Mouse (Mus musculus) thymus, adult 2 months (tissue): ENCODE results near the gene Gadd45g. TPM values are rescaled to one million over a fixed set of nuclear protein-coding genes. Genes with fewer than 3 reads are reported as not detected.

Experiments
- DNase-seq: peaks from one replicate; pipeline ENCODE4 v3.0.0; 2021
- H3K27ac ChIP-seq: fragments of 200-500 bp; 2 replicates; pipeline ENCODE4 v1.5.1; 2012; ENCODE audit warnings: low read length, control low read depth; ENCODE audit not compliant: control insufficient read depth, insufficient read depth
- H3K27me3 ChIP-seq: fragments of 200-500 bp; 2 replicates; pipeline ENCODE4 v1.6.1; 2012; ENCODE audit warnings: mild to moderate bottlenecking, low read length, moderate library complexity, mixed read lengths; ENCODE audit not compliant: control insufficient read depth, insufficient read depth
- H3K36me3 ChIP-seq: fragments of 200-500 bp; 2 replicates; pipeline ENCODE4 v1.6.1; 2012; ENCODE audit warnings: mild to moderate bottlenecking, low read length, moderate library complexity; ENCODE audit not compliant: control insufficient read depth, insufficient read depth
- H3K4me1 ChIP-seq: fragments of 200-500 bp; replicated peaks from 2 replicates; pipeline ENCODE4 v1.6.1; 2012; ENCODE audit warnings: low read length; ENCODE audit not compliant: control insufficient read depth, insufficient read depth
- H3K4me3 ChIP-seq: fragments of 200-500 bp; 2 replicates; pipeline ENCODE4 v1.5.1; 2012; ENCODE audit warnings: mild to moderate bottlenecking, low read length, control low read depth, moderate library complexity; ENCODE audit not compliant: control insufficient read depth, insufficient read depth
- CTCF ChIP-seq: fragments of 200-500 bp; IDR thresholded peaks from 2 replicates; pipeline ENCODE4 v1.5.1; 2012; ENCODE audit warnings: mild to moderate bottlenecking, control low read depth, low read length, moderate library complexity, borderline replicate concordance; ENCODE audit not compliant: control insufficient read depth, poor library complexity, insufficient read depth; ENCODE audit errors: extremely low read depth
- POLR2A ChIP-seq: fragments of 200-500 bp; IDR thresholded peaks from 2 replicates; pipeline ENCODE4 v1.6.1; 2012; ENCODE audit warnings: mild to moderate bottlenecking, low read length, control low read depth, moderate library complexity; ENCODE audit not compliant: control insufficient read depth, poor library complexity, insufficient read depth; ENCODE audit errors: extremely low read depth
- WGBS: fragments of 180-500 bp; shearing (Covaris S2); methylation state at CpG from one replicate; pipeline ENCODE4 v1.1.7; 2018; 5-methylcytosine and 5-hydroxymethylcytosine counted together
- polyA plus RNA-seq: library from polyadenylated mRNA; depleted of rRNA; stranded (reverse); fragments of >200 nt; gene quantifications from 2 replicates; pipeline ENCODE4 v1.2.3, GENCODE M21; 2012

Gene Gadd45g
- polyA plus RNA-seq, 1 experiment = 16.2 TPM

- no peaks in the 10 kb centered on the region for H3K36me3 ChIP-seq
- no peak for TF ChIP-seq POLR2A
- TF ChIP-seq CTCF = no peak
- WGBS = 54% methylated on average over 11 of the region's 11 CpGs
- no peak overlapping the region for H3K27ac ChIP-seq
- H3K4me1 ChIP-seq = peaks cover 26% of the 10 kb centered on the region
- no peak for DNase-seq
- no peak overlapping the region for H3K4me3 ChIP-seq
- no peaks in the 10 kb centered on the region for H3K27me3 ChIP-seq
These were observed 35.0 kb downstream of the Gadd45g start for GRCm38 (mm10) chr13:51881271-51882128.

DNA sequence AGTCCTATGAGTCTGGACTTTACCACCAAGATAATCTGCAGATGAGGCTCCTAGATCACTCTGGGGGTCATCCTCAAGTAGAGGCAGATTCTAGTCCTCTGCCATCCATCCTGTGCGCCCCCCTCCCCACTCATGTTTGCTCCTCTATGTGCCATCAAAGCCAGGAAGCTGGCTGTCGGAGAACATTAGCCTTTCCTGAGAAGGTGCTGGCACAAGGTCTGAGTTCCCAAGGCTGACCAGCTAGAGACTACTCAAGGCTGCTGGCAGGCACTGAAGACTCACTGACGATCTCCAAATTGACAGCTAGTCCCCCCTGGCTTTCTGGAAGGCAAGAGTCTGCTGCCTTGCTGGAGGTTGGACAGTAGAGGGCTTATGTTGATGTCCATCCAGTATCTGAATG is 35.7 kb downstream of the Gadd45g start:
- TF ChIP-seq POLR2A (no peak), CTCF (no peak)
- 92% methylated on average over 3 of the region's 3 CpGs for WGBS
- peaks cover 31% of the 10 kb centered on the region for H3K4me1 ChIP-seq
- no peaks in the 10 kb centered on the region for H3K27me3 ChIP-seq
- H3K27ac ChIP-seq = no peak overlapping the region
- no peak overlapping the region for H3K4me3 ChIP-seq
- H3K36me3 ChIP-seq = no peaks in the 10 kb centered on the region
- DNase-seq = no peak

GRCm38 (mm10) chr13:51884250-51884649 is 37.8 kb downstream of the Gadd45g start:
- no peak overlapping the region for H3K27ac ChIP-seq
- WGBS = 95% methylated on average over 5 of the region's 5 CpGs
- TF ChIP-seq POLR2A = no peak
- TF ChIP-seq CTCF = no peak
- peaks cover 36% of the 10 kb centered on the region for H3K4me1 ChIP-seq
- no peaks in the 10 kb centered on the region for H3K36me3 ChIP-seq
- H3K27me3 ChIP-seq = no peaks in the 10 kb centered on the region; the same call in 1 of the 2 replicates
- DNase-seq = no peak
- H3K4me3 ChIP-seq = no peak overlapping the region

DNA sequence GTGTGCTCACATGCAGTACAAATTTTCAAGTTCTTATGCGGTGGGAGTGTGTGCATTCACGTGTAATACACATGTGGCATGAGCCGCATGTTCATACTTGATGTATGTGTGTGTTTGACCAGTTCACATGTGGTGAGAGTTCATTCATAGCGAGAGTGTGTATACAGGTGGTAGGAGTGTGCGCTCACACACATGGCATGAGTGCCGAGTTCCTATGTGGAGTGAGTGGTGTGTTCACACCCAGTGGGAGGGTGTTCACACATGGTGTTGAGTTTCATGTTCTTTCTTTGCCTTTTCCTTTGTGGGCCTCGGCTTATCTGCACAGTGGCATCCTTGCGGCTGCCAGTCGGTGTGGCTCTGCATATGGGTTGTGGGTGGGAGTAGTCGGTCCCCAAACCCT is 39.1 kb downstream of the Gadd45g start:
- Histone ChIP-seq H3K4me3 (no peak overlapping the region), H3K27ac (peak overlapping the region; percentile 30), H3K27me3 (no peaks in the 10 kb centered on the region; the same call in 1 of the 2 replicates), H3K4me1 (peaks cover 28% of the 10 kb centered on the region), H3K36me3 (no peaks in the 10 kb centered on the region)
- DNase-seq = peak; percentile 14
- no peak for TF ChIP-seq CTCF
- no peak for TF ChIP-seq POLR2A
- 58% methylated on average over 10 of the region's 10 CpGs for WGBS

- peak overlapping the region; percentile 30 for H3K27ac ChIP-seq
These were observed 39.6 kb downstream of the Gadd45g start for GRCm38 (mm10) chr13:51886085-51886484.

DNA sequence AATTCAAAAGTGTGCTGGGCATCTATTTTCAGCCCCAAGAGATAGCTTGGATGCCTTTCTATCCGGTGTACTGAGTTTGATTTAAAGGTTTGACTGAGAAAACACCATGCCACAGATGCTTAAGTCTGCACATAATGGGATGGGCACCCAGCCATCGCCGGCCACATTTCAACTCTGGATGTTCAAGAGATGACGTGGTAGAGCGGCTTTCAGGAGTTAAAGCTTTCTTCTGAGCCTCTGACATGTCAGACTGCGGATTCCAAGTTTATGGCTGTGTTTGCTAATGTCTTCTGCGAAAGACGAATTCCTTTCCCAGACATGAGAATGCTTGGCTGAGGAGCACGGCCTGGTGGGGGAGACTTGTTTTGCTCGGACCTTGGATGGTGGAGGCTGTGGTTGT is 40.2 kb downstream of the Gadd45g start:
- Histone ChIP-seq H3K27ac (no peak overlapping the region), H3K4me3 (no peak overlapping the region), H3K27me3 (no peaks in the 10 kb centered on the region; the same call in 1 of the 2 replicates), H3K4me1 (peaks cover 24% of the 10 kb centered on the region), H3K36me3 (no peaks in the 10 kb centered on the region)
- WGBS = 85% methylated on average over 10 of the region's 10 CpGs
- DNase-seq = no peak
- TF ChIP-seq POLR2A (no peak), CTCF (no peak)

More at GRCm38 (mm10) chr13:51886085-51886484, 39.6 kb downstream of the Gadd45g start:
- Histone ChIP-seq H3K27me3 (no peaks in the 10 kb centered on the region; the same call in 1 of the 2 replicates), H3K4me1 (peaks cover 28% of the 10 kb centered on the region), H3K36me3 (no peaks in the 10 kb centered on the region), H3K4me3 (no peak overlapping the region)
- WGBS = 13% methylated on average over 6 of the region's 6 CpGs
- no peak for TF ChIP-seq CTCF
- DNase-seq = peak; percentile 25
